In the genomic region with DNA sequence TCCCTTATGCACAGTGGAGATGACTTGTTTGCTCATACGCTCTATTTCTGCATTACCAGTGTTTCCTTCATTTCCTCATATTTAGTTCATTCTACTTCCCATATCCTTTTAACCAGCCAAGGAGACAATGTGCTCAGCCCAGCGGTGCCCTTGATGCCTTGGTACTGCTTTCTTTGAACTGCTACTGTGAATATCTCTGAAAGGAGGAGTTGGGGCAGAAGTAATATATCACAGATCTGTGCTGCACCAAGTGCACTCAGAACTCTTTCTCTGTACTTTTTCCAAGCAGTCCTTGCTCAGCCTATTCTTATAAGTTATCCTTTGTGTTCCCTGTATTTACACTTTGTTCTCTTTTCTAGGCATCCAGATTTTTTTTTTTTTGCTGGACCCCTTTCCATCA, we compare ENCODE assay signal across 29 mouse cellular contexts.
A peak's percentile ranks its signal among the peaks of the same experiment; 100 is the strongest.
DNase-seq lines count a peak whose midpoint lies in the region; ATAC-seq lines count a peak whose summit lies in the region.
"Had no signal": no experiment of that assay in that cellular context is flagged by ENCODE, and none has a peak within 500 bp of the region (broad histone marks: within the 10 kb centered on the region; RNA-seq: fewer than 3 reads in every experiment).

No protein-coding gene starts in this region.

- H3K4me1 ChIP-seq in embryonic facial prominence, embryonic 14.5 days (ENCODE audit: control insufficient read depth, insufficient read depth, low read length), result no peaks in the 10 kb centered on the region
- H3K4me1 ChIP-seq in embryonic facial prominence, embryonic 10.5 days, result no peaks in the 10 kb centered on the region
- no peaks in the 10 kb centered on the region for H3K4me1 ChIP-seq in midbrain, embryonic 12.5 days
- no peaks in the 10 kb centered on the region for H3K4me1 ChIP-seq in midbrain, embryonic 14.5 days (ENCODE audit: control insufficient read depth, insufficient read depth, low read length)
- no peaks in the 10 kb centered on the region; the same call in 1 of the 2 replicates for H3K4me1 ChIP-seq in forebrain, embryonic 12.5 days
- H3K4me1 ChIP-seq in forebrain, embryonic 16.5 days (replicated peaks; ENCODE audit: control insufficient read depth, insufficient read depth, low read length), result no peaks in the 10 kb centered on the region
- H3K4me1 ChIP-seq: embryonic facial prominence, embryonic 13.5 days; hindbrain, embryonic 10.5 days; hindbrain, embryonic 15.5 days; kidney, embryonic 15.5 days; limb, embryonic 13.5 days had no signal

- peak; percentile 16 for DNase-seq in embryonic facial prominence, embryonic 14.5 days (ENCODE audit: low spot score)
- DNase-seq in embryonic facial prominence, embryonic 10.5 days (ENCODE audit: low spot score), result no peak
- no peak for DNase-seq in midbrain, embryonic 14.5 days
- no peak for DNase-seq in kidney, adult 11 months
- DNase-seq: adrenal gland, postnatal 10 days; B cell, adult 2 months; cerebellum, adult 18-20 months; cerebellum, postnatal 10 days; gastrocnemius, postnatal 14 days; heart, postnatal 14 days; kidney, adult 18-20 months; kidney, postnatal 25 days; lung, postnatal 36 days; right cerebral cortex, postnatal 25 days; thymus, postnatal 25 days had no signal

- WGBS in embryonic facial prominence, embryonic 14.5 days, result 84% methylated on average over 2 of the region's 2 CpGs
- WGBS in embryonic facial prominence, embryonic 10.5 days, result 76% methylated on average over 2 of the region's 2 CpGs
- 47% methylated on average over 2 of the region's 2 CpGs for WGBS in midbrain, embryonic 12.5 days
- WGBS in midbrain, embryonic 14.5 days, result 87% methylated on average over 2 of the region's 2 CpGs
- WGBS in forebrain, embryonic 12.5 days, result 28% methylated on average over 2 of the region's 2 CpGs
- WGBS in forebrain, embryonic 16.5 days, result 21% methylated on average over 2 of the region's 2 CpGs

- no peaks in the 10 kb centered on the region for H3K27me3 ChIP-seq in embryonic facial prominence, embryonic 14.5 days (replicated peaks; ENCODE audit: control insufficient read depth, insufficient read depth, low read length)
- H3K27me3 ChIP-seq in embryonic facial prominence, embryonic 10.5 days (replicated peaks; ENCODE audit: low read depth, poor library complexity, severe bottlenecking), result no peaks in the 10 kb centered on the region
- no peaks in the 10 kb centered on the region for H3K27me3 ChIP-seq in midbrain, embryonic 12.5 days
- H3K27me3 ChIP-seq in midbrain, embryonic 14.5 days (ENCODE audit: control insufficient read depth, insufficient read depth, low read length), result no peaks in the 10 kb centered on the region
- H3K27me3 ChIP-seq in forebrain, embryonic 12.5 days, result no peaks in the 10 kb centered on the region
- H3K27me3 ChIP-seq in forebrain, embryonic 16.5 days (replicated peaks; ENCODE audit: control insufficient read depth, insufficient read depth, low read length), result no peaks in the 10 kb centered on the region
- H3K27me3 ChIP-seq: embryonic facial prominence, embryonic 13.5 days; hindbrain, embryonic 15.5 days; kidney, embryonic 15.5 days; limb, embryonic 13.5 days had no signal

- no peak overlapping the region for H3K9ac ChIP-seq in embryonic facial prominence, embryonic 14.5 days (ENCODE audit: low read depth, low read length)
- H3K9ac ChIP-seq in midbrain, embryonic 12.5 days (replicated peaks), result no peak overlapping the region
- H3K9ac ChIP-seq in midbrain, embryonic 14.5 days (replicated peaks; ENCODE audit: low read length), result no peak overlapping the region
- no peak overlapping the region for H3K9ac ChIP-seq in forebrain, embryonic 12.5 days
- no peak overlapping the region for H3K9ac ChIP-seq in forebrain, embryonic 16.5 days (replicated peaks; ENCODE audit: low read depth, low read length)
- H3K9ac ChIP-seq: embryonic facial prominence, embryonic 13.5 days; hindbrain, embryonic 15.5 days; kidney, embryonic 15.5 days; limb, embryonic 13.5 days had no signal

- ATAC-seq in embryonic facial prominence, embryonic 14.5 days (ENCODE audit: low read depth), result no peak
- peak; percentile 63 for ATAC-seq in midbrain, embryonic 12.5 days (ENCODE audit: low FRiP score, low read depth)
- no peak for ATAC-seq in midbrain, embryonic 14.5 days (ENCODE audit: low FRiP score, low TSS enrichment)
- peak; percentile 68; the same call in 1 of the 2 replicates for ATAC-seq in forebrain, embryonic 12.5 days (ENCODE audit: low FRiP score)
- peak; percentile 45; the same call in 1 of the 2 replicates for ATAC-seq in forebrain, embryonic 16.5 days
- ATAC-seq: activated CD4-positive, CD25-positive, alpha-beta regulatory T cell, adult 4 months; inflammation-experienced regulatory T-cells, adult 6 months had no signal

- H3K4me3 ChIP-seq in embryonic facial prominence, embryonic 14.5 days (ENCODE audit: low read depth, low read length), result no peak overlapping the region
- no peak overlapping the region for H3K4me3 ChIP-seq in embryonic facial prominence, embryonic 10.5 days
- no peak overlapping the region for H3K4me3 ChIP-seq in midbrain, embryonic 12.5 days
- no peak overlapping the region for H3K4me3 ChIP-seq in midbrain, embryonic 14.5 days (replicated peaks; ENCODE audit: low read depth, low read length)
- H3K4me3 ChIP-seq in forebrain, embryonic 12.5 days (replicated peaks), result no peak overlapping the region
- H3K4me3 ChIP-seq in forebrain, embryonic 16.5 days (replicated peaks; ENCODE audit: low read length), result no peak overlapping the region
- H3K4me3 ChIP-seq: embryonic facial prominence, embryonic 13.5 days; erythroblast, embryonic 14.5 days; hindbrain, embryonic 10.5 days; hindbrain, embryonic 15.5 days; kidney, embryonic 15.5 days; layer of hippocampus, adult 2 months; left cerebral cortex, adult 2 months; limb, embryonic 13.5 days had no signal

- H3K4me2 ChIP-seq in embryonic facial prominence, embryonic 14.5 days (ENCODE audit: low read depth, low read length), result no peak overlapping the region
- no peak overlapping the region for H3K4me2 ChIP-seq in midbrain, embryonic 12.5 days (replicated peaks)
- H3K4me2 ChIP-seq in midbrain, embryonic 14.5 days (ENCODE audit: low read length), result no peak overlapping the region
- H3K4me2 ChIP-seq in forebrain, embryonic 12.5 days, result no peak overlapping the region
- no peak overlapping the region for H3K4me2 ChIP-seq in forebrain, embryonic 16.5 days (ENCODE audit: low read length)
- H3K4me2 ChIP-seq: embryonic facial prominence, embryonic 13.5 days; hindbrain, embryonic 15.5 days; kidney, embryonic 15.5 days; limb, embryonic 13.5 days; liver, embryonic 11.5 days had no signal

- no peaks in the 10 kb centered on the region for H3K9me3 ChIP-seq in embryonic facial prominence, embryonic 14.5 days (ENCODE audit: control insufficient read depth, low read length)
- H3K9me3 ChIP-seq in embryonic facial prominence, embryonic 10.5 days, result no peaks in the 10 kb centered on the region
- no peaks in the 10 kb centered on the region for H3K9me3 ChIP-seq in midbrain, embryonic 12.5 days
- H3K9me3 ChIP-seq in midbrain, embryonic 14.5 days (ENCODE audit: control insufficient read depth, low read length), result no peaks in the 10 kb centered on the region
- no peaks in the 10 kb centered on the region for H3K9me3 ChIP-seq in forebrain, embryonic 12.5 days
- H3K9me3 ChIP-seq in forebrain, embryonic 16.5 days (ENCODE audit: control insufficient read depth, low read length), result no peaks in the 10 kb centered on the region
- H3K9me3 ChIP-seq: embryonic facial prominence, embryonic 13.5 days; hindbrain, embryonic 10.5 days; hindbrain, embryonic 15.5 days; kidney, embryonic 15.5 days; limb, embryonic 13.5 days had no signal

- no peaks in the 10 kb centered on the region for H3K36me3 ChIP-seq in embryonic facial prominence, embryonic 14.5 days (ENCODE audit: control insufficient read depth, insufficient read depth, low read length)
- no peaks in the 10 kb centered on the region for H3K36me3 ChIP-seq in embryonic facial prominence, embryonic 10.5 days (replicated peaks)
- no peaks in the 10 kb centered on the region for H3K36me3 ChIP-seq in midbrain, embryonic 12.5 days
- H3K36me3 ChIP-seq in midbrain, embryonic 14.5 days (ENCODE audit: control insufficient read depth, insufficient read depth, low read length), result no peaks in the 10 kb centered on the region
- H3K36me3 ChIP-seq in forebrain, embryonic 12.5 days (replicated peaks), result no peaks in the 10 kb centered on the region
- H3K36me3 ChIP-seq in forebrain, embryonic 16.5 days (ENCODE audit: control insufficient read depth, insufficient read depth), result no peaks in the 10 kb centered on the region
- H3K36me3 ChIP-seq: embryonic facial prominence, embryonic 13.5 days; hindbrain, embryonic 10.5 days; hindbrain, embryonic 15.5 days; kidney, embryonic 15.5 days; limb, embryonic 13.5 days had no signal

- H3K27ac ChIP-seq in embryonic facial prominence, embryonic 14.5 days (replicated peaks; ENCODE audit: low read depth, low read length), result no peak overlapping the region
- H3K27ac ChIP-seq in embryonic facial prominence, embryonic 10.5 days (replicated peaks), result no peak overlapping the region
- no peak overlapping the region for H3K27ac ChIP-seq in midbrain, embryonic 12.5 days (replicated peaks)
- H3K27ac ChIP-seq in midbrain, embryonic 14.5 days (replicated peaks; ENCODE audit: low read depth, low read length), result no peak overlapping the region
- no peak overlapping the region for H3K27ac ChIP-seq in forebrain, embryonic 12.5 days
- H3K27ac ChIP-seq in forebrain, embryonic 16.5 days (ENCODE audit: low read length), result no peak overlapping the region
- H3K27ac ChIP-seq: embryonic facial prominence, embryonic 13.5 days; hindbrain, embryonic 10.5 days; hindbrain, embryonic 15.5 days; kidney, embryonic 15.5 days; layer of hippocampus, adult 2 months; left cerebral cortex, adult 2 months; limb, embryonic 13.5 days had no signal

Comparison
In these comparisons a context has a peak if more than half of its experiments do, and no peak if none do; other contexts are left out.
1. ATAC-seq: peak in midbrain, embryonic 12.5 days (single experiment), forebrain, embryonic 12.5 days (single experiment) and forebrain, embryonic 16.5 days (single experiment); none in embryonic facial prominence, embryonic 14.5 days (single experiment) and midbrain, embryonic 14.5 days (single experiment).